Mouse (Mus musculus): ENCODE results near the gene Atxn2l. TPM values are rescaled to one million over a fixed set of nuclear protein-coding genes. Genes with fewer than 3 reads are reported as not detected.

Gene Atxn2l
- polyA plus RNA-seq, 1 experiment from 2014 or later: 47.0 TPM

DNA sequence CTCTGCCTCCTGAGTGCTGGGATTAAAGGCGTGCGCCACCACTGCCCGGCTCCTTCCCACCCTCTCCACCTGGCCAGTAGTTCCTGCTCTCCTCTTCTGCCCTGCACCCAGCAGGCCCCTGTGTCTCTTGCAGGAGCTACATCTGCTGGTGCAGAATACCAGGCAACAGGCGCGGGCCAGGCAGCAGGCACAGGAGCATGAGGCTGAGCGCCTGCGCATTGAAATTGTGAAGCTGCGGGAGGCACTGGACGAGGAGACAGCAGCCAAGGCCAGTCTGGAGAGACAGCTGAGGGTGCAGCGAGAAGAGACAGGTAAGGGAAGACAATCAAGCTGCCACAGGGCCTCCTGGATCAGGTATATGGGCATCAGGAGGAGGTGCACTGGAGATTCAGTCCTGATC lies 59.2 kb downstream of the Atxn2l start:
- Histone ChIP-seq H3K9me3 (no peaks in the 10 kb centered on the region), H3K27ac (no peak overlapping the region), H3K4me1 (no peaks in the 10 kb centered on the region), H3K27me3 (no peaks in the 10 kb centered on the region), H3K9ac (no peak overlapping the region), H3K36me3 (peaks cover 80% of the 10 kb centered on the region), H3K4me3 (no peak overlapping the region), H3K4me2 (no peak overlapping the region)
- no peak for ATAC-seq (ENCODE audit: insufficient number of reproducible peaks, low FRiP score, low TSS enrichment, low read depth)
- 92% methylated on average over 10 of the region's 10 CpGs for WGBS

Other genes with a start within 250 kb of the Atxn2l start
- 23.0 and 29.0 TPM in 2 replicates for gene Sbk1, start 230.8 kb downstream of the Atxn2l start, polyA plus RNA-seq (2015; fragmentation: Nextera tagmentation; extraction: Ambion mirVana)
- gene Lat, start 133.9 kb downstream of the Atxn2l start, polyA plus RNA-seq (2015; fragmentation: Nextera tagmentation; extraction: Ambion mirVana): 1.8 and 3.4 TPM in 2 replicates
- 55.2 and 57.9 TPM in 2 replicates for gene Spns1, start 126.0 kb downstream of the Atxn2l start, polyA plus RNA-seq (2015; fragmentation: Nextera tagmentation; extraction: Ambion mirVana)
- gene Nfatc2ip, start 106.7 kb downstream of the Atxn2l start, polyA plus RNA-seq (2015; fragmentation: Nextera tagmentation; extraction: Ambion mirVana): 2.0 and 2.2 TPM in 2 replicates
- 0.13 and 0.48 TPM in 2 replicates for gene Cd19, start 88.5 kb downstream of the Atxn2l start, polyA plus RNA-seq (2015; fragmentation: Nextera tagmentation; extraction: Ambion mirVana)
- gene Rabep2, start 74.7 kb downstream of the Atxn2l start, polyA plus RNA-seq (2015; fragmentation: Nextera tagmentation; extraction: Ambion mirVana): 39.3 and 39.4 TPM in 2 replicates
- 82.8 and 290 TPM in 2 replicates for gene Atp2a1, start 40.3 kb downstream of the Atxn2l start, polyA plus RNA-seq (2015; fragmentation: Nextera tagmentation; extraction: Ambion mirVana)
- 51.9 and 53.7 TPM in 2 replicates for gene Sh2b1, start 28.0 kb downstream of the Atxn2l start, polyA plus RNA-seq (2015; fragmentation: Nextera tagmentation; extraction: Ambion mirVana)
- 120 and 130 TPM in 2 replicates for gene Tufm, start 16.1 kb downstream of the Atxn2l start, polyA plus RNA-seq (2015; fragmentation: Nextera tagmentation; extraction: Ambion mirVana)
- 173 and 191 TPM in 2 replicates for gene Eif3c, start 63.0 kb upstream of the Atxn2l start, polyA plus RNA-seq (2015; fragmentation: Nextera tagmentation; extraction: Ambion mirVana)
- gene Apobr, start 81.5 kb upstream of the Atxn2l start, polyA plus RNA-seq (2015; fragmentation: Nextera tagmentation; extraction: Ambion mirVana): 0.79 and 1.9 TPM in 2 replicates
- 32.7 and 37.7 TPM in 2 replicates for gene Cln3, start 82.4 kb upstream of the Atxn2l start, polyA plus RNA-seq (2015; fragmentation: Nextera tagmentation; extraction: Ambion mirVana)
- gene Il27, start 91.5 kb upstream of the Atxn2l start, polyA plus RNA-seq (2015; fragmentation: Nextera tagmentation; extraction: Ambion mirVana): not detected in 2 replicates
- 29.8 and 41.9 TPM in 2 replicates for gene Nupr1, start 127.4 kb upstream of the Atxn2l start, polyA plus RNA-seq (2015; fragmentation: Nextera tagmentation; extraction: Ambion mirVana)
- gene Sgf29, start 145.9 kb upstream of the Atxn2l start, polyA plus RNA-seq (2015; fragmentation: Nextera tagmentation; extraction: Ambion mirVana): 43.4 and 43.9 TPM in 2 replicates
- gene Sult1a1, start 173.0 kb upstream of the Atxn2l start, polyA plus RNA-seq (2015; fragmentation: Nextera tagmentation; extraction: Ambion mirVana): 12.2 and 17.5 TPM in 2 replicates
- gene Bola2, start 192.0 kb upstream of the Atxn2l start, polyA plus RNA-seq (2015; fragmentation: Nextera tagmentation; extraction: Ambion mirVana): 109 and 131 TPM in 2 replicates
- 10.5 and 12.3 TPM in 2 replicates for gene Slx1b, start 192.3 kb upstream of the Atxn2l start, polyA plus RNA-seq (2015; fragmentation: Nextera tagmentation; extraction: Ambion mirVana)
- gene Coro1a, start 204.3 kb upstream of the Atxn2l start, polyA plus RNA-seq (2015; fragmentation: Nextera tagmentation; extraction: Ambion mirVana): 44.5 and 46.5 TPM in 2 replicates